Mouse (Mus musculus): ENCODE results near the gene Dnajc3. TPM values are rescaled to one million over a fixed set of nuclear protein-coding genes. Genes with fewer than 3 reads are reported as not detected.

Dnajc3 gene
- polyA plus RNA-seq, 1 experiment from 2014 or later = 53.7 TPM

GRCm38 (mm10) chr14:118922667-118923184 lies 15.1 kb upstream of the Dnajc3 start:
- H3K27me3 ChIP-seq (replicated peaks; ENCODE audit: control insufficient read depth, insufficient read depth, low read length) = peaks cover 59% of the 10 kb centered on the region
- H3K4me2 ChIP-seq = peak overlapping the region; percentile 64
- H3K36me3 ChIP-seq (ENCODE audit: control insufficient read depth, insufficient read depth, low read length) = no peaks in the 10 kb centered on the region
- no peak overlapping the region for H3K27ac ChIP-seq (ENCODE audit: low read depth, low read length)
- ATAC-seq (replicated peaks; ENCODE audit: low FRiP score) (peak; percentile 19; the same call in 1 of the 2 replicates), DNase-seq (ENCODE audit: low spot score) (peak; percentile 50)
- H3K9me3 ChIP-seq (ENCODE audit: control insufficient read depth, low read length) = no peaks in the 10 kb centered on the region
- no peak overlapping the region for H3K9ac ChIP-seq (ENCODE audit: low read depth, low read length)
- H3K4me3 ChIP-seq (ENCODE audit: low read depth, low read length) = peak overlapping the region; percentile 38
- peaks cover 11% of the 10 kb centered on the region for H3K4me1 ChIP-seq (replicated peaks; ENCODE audit: control insufficient read depth, insufficient read depth, low read length)
- 2% methylated on average over 47 of the region's 47 CpGs for WGBS

GRCm38 (mm10) chr14:118924673-118925615 lies 12.8 kb upstream of the Dnajc3 start, which contains the start of gene Dzip1:
Dzip1 (minus strand) TSS chr14:118925460.
- no peaks in the 10 kb centered on the region for H3K9me3 ChIP-seq (ENCODE audit: control insufficient read depth, low read length)
- peak within 1 kb of the TSS; percentile 53; the same call in 1 of the 2 replicates for H3K27ac ChIP-seq (ENCODE audit: low read depth, low read length)
- H3K4me2 ChIP-seq = peak within 1 kb of the TSS; percentile 75
- peaks cover 11% of the 10 kb centered on the region for H3K4me1 ChIP-seq (replicated peaks; ENCODE audit: control insufficient read depth, insufficient read depth, low read length)
- peaks cover 62% of the 10 kb centered on the region for H3K27me3 ChIP-seq (replicated peaks; ENCODE audit: control insufficient read depth, insufficient read depth, low read length)
- ATAC-seq (replicated peaks; ENCODE audit: low FRiP score) (peak; percentile 61), DNase-seq (ENCODE audit: low spot score) (peak; percentile 65)
- H3K4me3 ChIP-seq (ENCODE audit: low read depth, low read length) = peak within 1 kb of the TSS; percentile 54
- H3K9ac ChIP-seq (ENCODE audit: low read depth, low read length) = peak within 1 kb of the TSS; percentile 51
- WGBS = 2% methylated on average over 55 of the region's 55 CpGs
- H3K36me3 ChIP-seq (ENCODE audit: control insufficient read depth, insufficient read depth, low read length) = no peaks in the 10 kb centered on the region

GRCm38 (mm10) chr14:118928565-118928964 lies 9.2 kb upstream of the Dnajc3 start:
- Histone ChIP-seq H3K4me2 (no peak overlapping the region), H3K4me3 (ENCODE audit: low read depth, low read length) (no peak overlapping the region), H3K4me1 (replicated peaks; ENCODE audit: control insufficient read depth, insufficient read depth, low read length) (peaks cover 3% of the 10 kb centered on the region; the same call in 1 of the 2 replicates), H3K36me3 (ENCODE audit: control insufficient read depth, insufficient read depth, low read length) (no peaks in the 10 kb centered on the region), H3K9ac (ENCODE audit: low read depth, low read length) (no peak overlapping the region), H3K27me3 (replicated peaks; ENCODE audit: control insufficient read depth, insufficient read depth, low read length) (peaks cover 33% of the 10 kb centered on the region), H3K9me3 (ENCODE audit: control insufficient read depth, low read length) (no peaks in the 10 kb centered on the region), H3K27ac (ENCODE audit: low read depth, low read length) (no peak overlapping the region)
- DNase-seq (ENCODE audit: low spot score) (no peak), ATAC-seq (replicated peaks; ENCODE audit: low FRiP score) (no peak)
- 73% methylated on average over 3 of the region's 3 CpGs for WGBS

DNA sequence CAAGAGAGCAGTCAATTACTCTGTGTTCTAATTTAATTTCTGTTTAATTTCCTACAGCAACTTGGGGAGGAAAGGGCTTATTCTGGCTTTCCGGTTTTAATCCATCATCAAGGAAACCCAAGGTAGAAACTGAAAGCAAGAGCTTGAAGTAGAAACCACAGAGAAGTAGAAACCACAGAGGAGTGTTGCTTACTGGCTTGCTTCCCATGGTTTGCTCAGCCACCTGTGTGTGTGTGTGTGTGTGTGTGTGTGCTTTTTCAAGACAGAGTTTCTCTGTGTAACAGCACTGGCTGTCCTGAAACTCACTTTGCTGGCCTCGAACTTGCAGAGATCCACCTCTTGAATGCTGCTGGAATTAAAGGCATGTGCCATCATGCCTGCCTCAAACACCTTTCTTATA lies 8.0 kb upstream of the Dnajc3 start:
- Histone ChIP-seq H3K9ac (ENCODE audit: low read depth, low read length) (no peak overlapping the region), H3K27ac (ENCODE audit: low read depth, low read length) (no peak overlapping the region), H3K4me2 (no peak overlapping the region), H3K27me3 (replicated peaks; ENCODE audit: control insufficient read depth, insufficient read depth, low read length) (peaks cover 21% of the 10 kb centered on the region), H3K9me3 (ENCODE audit: control insufficient read depth, low read length) (no peaks in the 10 kb centered on the region), H3K4me3 (ENCODE audit: low read depth, low read length) (no peak overlapping the region), H3K36me3 (ENCODE audit: control insufficient read depth, insufficient read depth, low read length) (no peaks in the 10 kb centered on the region), H3K4me1 (replicated peaks; ENCODE audit: control insufficient read depth, insufficient read depth, low read length) (peaks cover under 1% of the 10 kb centered on the region; the same call in 1 of the 2 replicates)
- 58% methylated on average over 2 of the region's 2 CpGs for WGBS
- DNase-seq (ENCODE audit: low spot score) = no peak
- ATAC-seq (replicated peaks; ENCODE audit: low FRiP score) = no peak

DNA sequence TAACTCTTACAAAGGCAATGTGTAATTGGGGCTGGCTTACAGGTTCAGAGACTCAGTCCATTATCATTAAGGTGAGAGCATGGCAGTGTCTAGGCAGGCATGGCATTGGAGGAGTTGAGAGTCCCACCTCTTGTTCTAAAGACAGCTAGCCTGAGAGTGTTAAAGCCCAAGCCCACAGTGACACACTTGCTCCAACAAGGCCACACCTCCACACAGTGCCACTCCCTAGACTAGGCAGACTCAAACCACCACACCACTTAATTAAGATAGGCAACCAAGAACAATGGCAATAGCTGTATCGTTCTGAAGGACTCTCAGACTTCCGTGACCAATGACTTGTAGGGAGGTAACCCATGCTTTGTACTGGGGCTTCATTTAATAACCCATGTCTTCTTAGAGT lies 7.0 kb upstream of the Dnajc3 start:
- no peak overlapping the region for H3K4me2 ChIP-seq
- H3K36me3 ChIP-seq (ENCODE audit: control insufficient read depth, insufficient read depth, low read length) = no peaks in the 10 kb centered on the region
- H3K9ac ChIP-seq (ENCODE audit: low read depth, low read length) = no peak overlapping the region
- no peaks in the 10 kb centered on the region for H3K4me1 ChIP-seq (replicated peaks; ENCODE audit: control insufficient read depth, insufficient read depth, low read length)
- DNase-seq (ENCODE audit: low spot score) = no peak
- H3K27ac ChIP-seq (ENCODE audit: low read depth, low read length) = no peak overlapping the region
- ATAC-seq (replicated peaks; ENCODE audit: low FRiP score) = peak; percentile 32; the same call in 1 of the 2 replicates
- H3K27me3 ChIP-seq (replicated peaks; ENCODE audit: control insufficient read depth, insufficient read depth, low read length) = peaks cover 11% of the 10 kb centered on the region; the same call in 1 of the 2 replicates
- H3K9me3 ChIP-seq (ENCODE audit: control insufficient read depth, low read length) = no peaks in the 10 kb centered on the region
- WGBS = 70% methylated on average over 2 of the region's 2 CpGs
- no peak overlapping the region for H3K4me3 ChIP-seq (ENCODE audit: low read depth, low read length)

DNA sequence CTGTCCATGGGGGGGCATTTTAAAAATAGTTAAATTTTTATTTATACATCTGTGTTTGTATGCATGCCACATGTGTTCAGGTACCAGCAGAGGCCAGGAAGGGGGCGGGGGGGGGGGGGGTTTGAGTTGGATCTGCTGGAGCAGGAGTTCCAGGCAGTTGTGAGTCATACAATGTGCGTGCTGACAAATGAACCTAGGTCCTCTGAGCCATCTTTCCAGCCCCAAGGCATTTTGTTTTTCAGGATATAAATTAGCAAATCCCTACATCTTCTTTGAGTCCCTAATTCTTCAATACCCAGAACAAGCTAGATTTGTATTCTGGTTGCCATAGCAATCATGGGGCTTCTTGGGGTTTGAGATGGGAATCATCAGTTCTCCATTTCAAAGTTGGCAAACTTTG lies 6.6 kb upstream of the Dnajc3 start:
- no peak overlapping the region for H3K9ac ChIP-seq (ENCODE audit: low read depth, low read length)
- H3K4me3 ChIP-seq (ENCODE audit: low read depth, low read length) = no peak overlapping the region
- no peaks in the 10 kb centered on the region for H3K9me3 ChIP-seq (ENCODE audit: control insufficient read depth, low read length)
- H3K4me2 ChIP-seq = no peak overlapping the region
- no peak overlapping the region for H3K27ac ChIP-seq (ENCODE audit: low read depth, low read length)
- H3K4me1 ChIP-seq (replicated peaks; ENCODE audit: control insufficient read depth, insufficient read depth, low read length) = no peaks in the 10 kb centered on the region
- 90% methylated on average over 2 of the region's 2 CpGs for WGBS
- ATAC-seq (replicated peaks; ENCODE audit: low FRiP score) (no peak), DNase-seq (ENCODE audit: low spot score) (no peak)
- H3K36me3 ChIP-seq (ENCODE audit: control insufficient read depth, insufficient read depth, low read length) = no peaks in the 10 kb centered on the region
- H3K27me3 ChIP-seq (replicated peaks; ENCODE audit: control insufficient read depth, insufficient read depth, low read length) = peaks cover 7% of the 10 kb centered on the region; the same call in 1 of the 2 replicates

GRCm38 (mm10) chr14:118932956-118933355 lies 4.8 kb upstream of the Dnajc3 start:
- Histone ChIP-seq H3K4me3 (ENCODE audit: low read depth, low read length) (no peak overlapping the region), H3K4me1 (replicated peaks; ENCODE audit: control insufficient read depth, insufficient read depth, low read length) (peaks cover 10% of the 10 kb centered on the region), H3K9ac (ENCODE audit: low read depth, low read length) (no peak overlapping the region), H3K36me3 (ENCODE audit: control insufficient read depth, insufficient read depth, low read length) (no peaks in the 10 kb centered on the region), H3K27me3 (replicated peaks; ENCODE audit: control insufficient read depth, insufficient read depth, low read length) (0 out of 2 replicates have a peak, but pooled peaks cover 4% of the 10 kb centered on the region), H3K4me2 (no peak overlapping the region), H3K9me3 (ENCODE audit: control insufficient read depth, low read length) (no peaks in the 10 kb centered on the region), H3K27ac (ENCODE audit: low read depth, low read length) (no peak overlapping the region)
- ATAC-seq (replicated peaks; ENCODE audit: low FRiP score) (no peak), DNase-seq (ENCODE audit: low spot score) (no peak)
- 68% methylated on average over 8 of the region's 8 CpGs for WGBS

GRCm38 (mm10) chr14:118934686-118935085 lies 3.1 kb upstream of the Dnajc3 start:
- no peak overlapping the region for H3K4me3 ChIP-seq (ENCODE audit: low read depth, low read length)
- H3K27me3 ChIP-seq (replicated peaks; ENCODE audit: control insufficient read depth, insufficient read depth, low read length) = no peaks in the 10 kb centered on the region
- ATAC-seq (replicated peaks; ENCODE audit: low FRiP score) (no peak), DNase-seq (ENCODE audit: low spot score) (no peak)
- peaks cover 21% of the 10 kb centered on the region for H3K4me1 ChIP-seq (replicated peaks; ENCODE audit: control insufficient read depth, insufficient read depth, low read length)
- no peak overlapping the region for H3K4me2 ChIP-seq
- H3K9ac ChIP-seq (ENCODE audit: low read depth, low read length) = no peak overlapping the region
- H3K27ac ChIP-seq (ENCODE audit: low read depth, low read length) = no peak overlapping the region
- no peaks in the 10 kb centered on the region for H3K36me3 ChIP-seq (ENCODE audit: control insufficient read depth, insufficient read depth, low read length)
- 80% methylated on average over 9 of the region's 9 CpGs for WGBS
- no peaks in the 10 kb centered on the region for H3K9me3 ChIP-seq (ENCODE audit: control insufficient read depth, low read length)

Measured in liver, embryonic 11.5 days (tissue).